ENCODE assay signal across 17 mouse cellular contexts in the genomic region with DNA sequence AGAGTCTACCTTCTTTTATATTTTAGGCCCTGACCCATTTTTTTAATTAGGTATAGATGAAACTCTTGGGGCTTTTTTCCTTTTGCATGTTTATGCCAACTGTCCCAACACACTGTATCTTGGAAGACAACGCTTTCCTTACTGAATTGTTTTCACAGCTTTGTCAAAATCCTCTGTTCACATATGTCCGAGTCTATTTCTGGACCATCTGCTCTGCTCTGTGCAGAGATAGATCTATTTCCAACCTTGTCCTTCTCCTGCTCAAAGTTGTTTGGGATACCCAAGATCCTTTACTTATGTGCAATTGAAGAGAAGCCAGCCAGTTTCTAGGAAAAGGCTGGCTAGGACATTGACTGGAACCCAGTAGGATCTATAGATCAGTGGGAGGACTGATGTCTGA.
DNase-seq lines count a peak whose midpoint lies in the region; ATAC-seq and TF ChIP-seq lines count a peak whose summit lies in the region.
"Had no signal": no experiment of that assay in that cellular context is flagged by ENCODE, and none has a peak within 500 bp of the region (broad histone marks: within the 10 kb centered on the region; RNA-seq: fewer than 3 reads in every experiment).

No protein-coding gene starts in this region.

- H3K27me3 ChIP-seq in forebrain, postnatal 0 days (ENCODE audit: insufficient read depth, low read length) = no peaks in the 10 kb centered on the region
- H3K27me3 ChIP-seq in forebrain, embryonic 12.5 days = no peaks in the 10 kb centered on the region
- H3K27me3 ChIP-seq: embryonic facial prominence, embryonic 13.5 days; heart, embryonic 12.5 days had no signal

- WGBS in forebrain, postnatal 0 days = 57% methylated on average over 2 of the region's 2 CpGs
- 95% methylated on average over 2 of the region's 2 CpGs for WGBS in forebrain, embryonic 12.5 days

- DNase-seq in forebrain, postnatal 0 days = peak; percentile 27
- DNase-seq in layer of hippocampus, adult 9-11 months = peak; percentile 22
- no peak for DNase-seq in layer of hippocampus, adult 2 months (ENCODE audit: low spot score in 2 of 2)
- peak; percentile 26 for DNase-seq in right cerebral cortex, adult 18-20 months
- DNase-seq in right cerebral cortex, postnatal 14 days = no peak
- DNase-seq in urinary bladder, adult 18-20 months (ENCODE audit: low spot score in 2 of 2) = no peak
- DNase-seq: adrenal gland, postnatal 10 days; cerebellum, adult 18-20 months; cerebellum, adult 9-11 months; cerebellum, postnatal 36 days; gastrocnemius, postnatal 10 days had no signal

- H3K4me3 ChIP-seq in forebrain, postnatal 0 days (ENCODE audit: low read depth, low read length) = no peak overlapping the region
- no peak overlapping the region for H3K4me3 ChIP-seq in forebrain, embryonic 12.5 days (replicated peaks)
- no peak overlapping the region for H3K4me3 ChIP-seq in layer of hippocampus, adult 2 months
- H3K4me3 ChIP-seq: embryonic facial prominence, embryonic 13.5 days; heart, embryonic 12.5 days; hindbrain, embryonic 10.5 days had no signal

- no peaks in the 10 kb centered on the region for H3K36me3 ChIP-seq in forebrain, postnatal 0 days (ENCODE audit: insufficient read depth)
- H3K36me3 ChIP-seq in forebrain, embryonic 12.5 days (replicated peaks) = no peaks in the 10 kb centered on the region
- H3K36me3 ChIP-seq: embryonic facial prominence, embryonic 13.5 days; heart, embryonic 12.5 days; hindbrain, embryonic 10.5 days had no signal

- H3K4me2 ChIP-seq in forebrain, postnatal 0 days (ENCODE audit: low read depth) = no peak overlapping the region
- H3K4me2 ChIP-seq in forebrain, embryonic 12.5 days = no peak overlapping the region
- H3K4me2 ChIP-seq: embryonic facial prominence, embryonic 13.5 days; heart, embryonic 12.5 days; hindbrain, embryonic 14.5 days had no signal

- H3K9me3 ChIP-seq in forebrain, postnatal 0 days (ENCODE audit: low read length) = no peaks in the 10 kb centered on the region
- no peaks in the 10 kb centered on the region for H3K9me3 ChIP-seq in forebrain, embryonic 12.5 days
- H3K9me3 ChIP-seq: embryonic facial prominence, embryonic 13.5 days; heart, embryonic 12.5 days; hindbrain, embryonic 10.5 days had no signal

- peak; percentile 56 for ATAC-seq in forebrain, postnatal 0 days
- no peak for ATAC-seq in forebrain, embryonic 12.5 days (ENCODE audit: low FRiP score)
- ATAC-seq: forebrain, embryonic 14.5 days had no signal

- no peaks in the 10 kb centered on the region for H3K4me1 ChIP-seq in forebrain, postnatal 0 days (ENCODE audit: insufficient read depth)
- H3K4me1 ChIP-seq in forebrain, embryonic 12.5 days = no peaks in the 10 kb centered on the region
- H3K4me1 ChIP-seq: embryonic facial prominence, embryonic 13.5 days; heart, embryonic 12.5 days; hindbrain, embryonic 10.5 days had no signal

- H3K27ac ChIP-seq in forebrain, postnatal 0 days (ENCODE audit: low read depth, low read length) = no peak overlapping the region
- no peak overlapping the region for H3K27ac ChIP-seq in forebrain, embryonic 12.5 days
- no peak overlapping the region for H3K27ac ChIP-seq in layer of hippocampus, adult 2 months
- H3K27ac ChIP-seq: embryonic facial prominence, embryonic 13.5 days; hindbrain, embryonic 10.5 days; hindbrain, embryonic 14.5 days had no signal

- H3K9ac ChIP-seq in forebrain, postnatal 0 days = no peak overlapping the region
- H3K9ac ChIP-seq in forebrain, embryonic 12.5 days = no peak overlapping the region
- H3K9ac ChIP-seq: embryonic facial prominence, embryonic 13.5 days; heart, embryonic 12.5 days; hindbrain, embryonic 14.5 days had no signal

- no peak for TF ChIP-seq CTCF in forebrain, postnatal 0 days (IDR thresholded peaks at IDR 0.05; ENCODE audit: low read depth)
- no peak for TF ChIP-seq CTCF in layer of hippocampus, adult 2 months (conservative IDR thresholded peaks at IDR 0.05)

Comparison
In these comparisons a context has a peak if more than half of its experiments do, and no peak if none do; other contexts are left out.
1. DNase-seq: peak in forebrain, postnatal 0 days (single experiment), layer of hippocampus, adult 9-11 months (single experiment) and right cerebral cortex, adult 18-20 months (single experiment); none in layer of hippocampus, adult 2 months (0 of 2), right cerebral cortex, postnatal 14 days (single experiment) and urinary bladder, adult 18-20 months (0 of 2).